Mouse (Mus musculus): ENCODE measurements at regions not wholly inside any gene's neighbourhood (a gene's known extent, or its start where the extent isn't known, plus 50 kb on each side); places are given as distances from the start of the nearest gene placed in this dataset.

DNA sequence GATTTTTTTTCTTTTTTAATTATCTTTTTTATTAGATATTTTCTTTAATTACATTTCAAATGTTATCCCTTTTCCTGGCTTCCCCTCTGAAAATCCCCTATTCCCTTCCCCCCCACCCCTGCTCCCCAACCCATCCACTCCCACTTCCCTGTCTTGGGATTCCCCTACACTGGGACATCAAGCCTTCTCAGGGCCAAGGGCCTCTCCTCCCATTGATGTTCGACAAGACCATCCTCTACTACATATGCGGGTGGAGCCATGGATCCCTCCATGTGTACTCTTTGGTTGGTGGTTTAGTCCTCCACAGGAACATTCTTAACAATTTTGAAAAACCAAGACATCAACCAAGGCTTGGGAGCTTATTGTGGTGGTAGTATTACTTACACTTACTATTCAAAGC, 77.5 kb upstream of the Gm47985 start:
- no peak for TF ChIP-seq POLR2A (IDR thresholded peaks at IDR 0.05; ENCODE audit: low read depth, low read length)
- TF ChIP-seq CTCF (conservative IDR thresholded peaks at IDR 0.05; ENCODE audit: insufficient read depth, insufficient read length, low read depth, low read length): no peak
- no peak for DNase-seq
- Histone ChIP-seq H3K4me1 (ENCODE audit: control insufficient read depth, insufficient read depth, low read length) (peaks cover 9% of the 10 kb centered on the region; the same call in 1 of the 2 replicates), H3K27me3 (replicated peaks; ENCODE audit: control insufficient read depth, insufficient read depth, low read length) (no peaks in the 10 kb centered on the region), H3K4me3 (ENCODE audit: insufficient read depth, low read depth, low read length) (no peak overlapping the region), H3K27ac (ENCODE audit: insufficient read depth, low read depth, low read length) (no peak overlapping the region), H3K36me3 (ENCODE audit: control insufficient read depth, insufficient read depth, low read length) (no peaks in the 10 kb centered on the region)
- WGBS: 78% methylated on average over 2 of the region's 2 CpGs

DNA sequence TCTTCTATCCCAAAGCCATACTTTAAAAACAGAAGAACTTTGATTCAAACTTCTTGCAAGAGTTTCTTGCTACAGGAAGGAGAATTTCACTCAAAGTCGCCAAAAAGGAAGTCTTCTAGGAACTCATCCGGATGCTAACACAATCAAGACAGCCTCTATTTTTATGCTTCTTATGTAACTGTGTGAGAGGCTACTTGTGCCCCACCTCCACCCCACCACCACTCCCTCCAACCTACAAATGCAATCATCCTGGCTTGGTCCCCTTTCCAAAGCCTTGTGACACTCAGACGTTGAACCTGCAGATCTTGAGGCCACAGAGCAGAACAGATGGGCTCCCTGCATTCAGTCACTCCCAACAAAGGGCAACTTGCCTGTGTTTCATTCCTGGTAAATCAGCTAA, 77.1 kb upstream of the Gm47985 start:
- no peak for TF ChIP-seq CTCF (conservative IDR thresholded peaks at IDR 0.05; ENCODE audit: insufficient read depth, insufficient read length, low read depth, low read length)
- no peak for TF ChIP-seq POLR2A (IDR thresholded peaks at IDR 0.05; ENCODE audit: low read depth, low read length)
- Histone ChIP-seq H3K27ac (ENCODE audit: insufficient read depth, low read depth, low read length) (no peak overlapping the region), H3K4me1 (ENCODE audit: control insufficient read depth, insufficient read depth, low read length) (peaks cover 9% of the 10 kb centered on the region; the same call in 1 of the 2 replicates), H3K27me3 (replicated peaks; ENCODE audit: control insufficient read depth, insufficient read depth, low read length) (no peaks in the 10 kb centered on the region), H3K4me3 (ENCODE audit: insufficient read depth, low read depth, low read length) (no peak overlapping the region), H3K36me3 (ENCODE audit: control insufficient read depth, insufficient read depth, low read length) (no peaks in the 10 kb centered on the region)
- 44% methylated on average over 3 of the region's 3 CpGs for WGBS
- DNase-seq: peak; percentile 59

DNA sequence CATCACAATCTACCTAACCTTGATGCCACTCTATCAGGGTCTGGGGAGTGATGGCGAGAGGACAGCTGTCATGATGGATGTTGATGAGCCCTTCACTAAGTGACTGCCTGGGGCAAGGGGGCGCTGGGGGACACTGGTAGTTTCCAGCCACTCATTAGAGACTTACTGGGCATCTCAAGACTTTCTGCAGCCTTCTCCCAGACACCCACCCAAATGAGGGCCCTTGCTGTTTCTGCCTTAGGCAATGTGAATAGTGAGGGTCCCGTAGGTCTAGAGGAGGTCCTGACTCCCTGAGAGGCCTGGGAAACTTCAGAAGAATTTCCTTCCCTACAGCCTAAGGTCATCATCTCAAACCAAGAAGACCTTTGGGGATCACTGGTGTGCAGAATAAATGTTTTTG, 74.9 kb upstream of the Gm47985 start:
- H3K4me1 ChIP-seq (ENCODE audit: control insufficient read depth, insufficient read depth, low read length): peaks cover 2% of the 10 kb centered on the region; the same call in 1 of the 2 replicates
- no peaks in the 10 kb centered on the region for H3K27me3 ChIP-seq (replicated peaks; ENCODE audit: control insufficient read depth, insufficient read depth, low read length)
- H3K4me3 ChIP-seq (ENCODE audit: insufficient read depth, low read depth, low read length): no peak overlapping the region
- TF ChIP-seq POLR2A (IDR thresholded peaks at IDR 0.05; ENCODE audit: low read depth, low read length) (no peak), CTCF (conservative IDR thresholded peaks at IDR 0.05; ENCODE audit: insufficient read depth, insufficient read length, low read depth, low read length) (no peak)
- 93% methylated on average over 3 of the region's 3 CpGs for WGBS
- no peaks in the 10 kb centered on the region for H3K36me3 ChIP-seq (ENCODE audit: control insufficient read depth, insufficient read depth, low read length)
- DNase-seq: no peak
- no peak overlapping the region for H3K27ac ChIP-seq (ENCODE audit: insufficient read depth, low read depth, low read length)

DNA sequence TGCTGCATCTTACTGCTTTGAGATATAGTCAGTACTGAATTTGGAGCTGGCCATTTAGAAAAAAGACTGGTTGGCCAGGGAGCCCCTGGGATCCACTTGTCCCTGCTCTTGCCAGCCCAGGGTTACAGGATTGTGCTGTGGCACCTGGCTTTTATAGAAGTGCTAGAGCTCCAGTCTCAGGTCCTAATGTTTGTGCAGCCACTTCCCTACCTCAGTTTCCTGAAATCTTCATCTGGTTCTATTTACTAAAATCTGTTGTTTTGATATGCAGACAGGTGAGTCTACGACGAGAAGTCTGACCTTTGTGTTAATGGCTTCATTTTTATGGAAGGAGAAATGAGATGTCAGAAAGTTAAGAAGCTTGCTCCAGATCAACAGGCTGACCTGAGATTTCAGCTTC, 73.0 kb upstream of the Gm47985 start:
- Histone ChIP-seq H3K4me3 (ENCODE audit: insufficient read depth, low read depth, low read length) (no peak overlapping the region), H3K27ac (ENCODE audit: insufficient read depth, low read depth, low read length) (no peak overlapping the region), H3K36me3 (ENCODE audit: control insufficient read depth, insufficient read depth, low read length) (no peaks in the 10 kb centered on the region), H3K27me3 (replicated peaks; ENCODE audit: control insufficient read depth, insufficient read depth, low read length) (no peaks in the 10 kb centered on the region), H3K4me1 (ENCODE audit: control insufficient read depth, insufficient read depth, low read length) (peaks cover 2% of the 10 kb centered on the region; the same call in 1 of the 2 replicates)
- WGBS: 75% methylated on average over 2 of the region's 2 CpGs
- no peak for DNase-seq
- TF ChIP-seq POLR2A (IDR thresholded peaks at IDR 0.05; ENCODE audit: low read depth, low read length) (no peak), CTCF (conservative IDR thresholded peaks at IDR 0.05; ENCODE audit: insufficient read depth, insufficient read length, low read depth, low read length) (no peak)

DNA sequence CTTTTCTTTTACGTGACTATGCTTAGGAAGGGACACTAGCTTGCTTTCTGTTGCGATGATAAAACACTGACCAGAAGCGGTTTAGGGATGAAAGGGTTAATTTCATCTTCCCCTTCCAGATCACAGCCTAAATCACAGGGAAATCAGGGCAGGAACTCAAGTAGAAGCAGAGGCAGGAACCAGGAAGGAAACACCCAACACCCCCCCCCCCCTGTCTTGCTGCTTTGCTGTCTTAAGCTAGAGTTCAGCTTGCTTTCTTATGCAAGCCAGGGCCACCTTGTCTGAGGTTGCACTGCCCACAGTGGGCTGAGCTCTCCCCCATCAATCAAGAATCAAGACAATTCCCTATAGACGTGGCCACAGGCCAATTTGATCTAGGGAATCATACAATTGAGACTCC, 71.9 kb upstream of the Gm47985 start:
- no peak for TF ChIP-seq POLR2A (IDR thresholded peaks at IDR 0.05; ENCODE audit: low read depth, low read length)
- TF ChIP-seq CTCF (conservative IDR thresholded peaks at IDR 0.05; ENCODE audit: insufficient read depth, insufficient read length, low read depth, low read length): no peak
- no peak overlapping the region for H3K27ac ChIP-seq (ENCODE audit: insufficient read depth, low read depth, low read length)
- WGBS: 76% methylated on average over 4 of the region's 4 CpGs

DNA sequence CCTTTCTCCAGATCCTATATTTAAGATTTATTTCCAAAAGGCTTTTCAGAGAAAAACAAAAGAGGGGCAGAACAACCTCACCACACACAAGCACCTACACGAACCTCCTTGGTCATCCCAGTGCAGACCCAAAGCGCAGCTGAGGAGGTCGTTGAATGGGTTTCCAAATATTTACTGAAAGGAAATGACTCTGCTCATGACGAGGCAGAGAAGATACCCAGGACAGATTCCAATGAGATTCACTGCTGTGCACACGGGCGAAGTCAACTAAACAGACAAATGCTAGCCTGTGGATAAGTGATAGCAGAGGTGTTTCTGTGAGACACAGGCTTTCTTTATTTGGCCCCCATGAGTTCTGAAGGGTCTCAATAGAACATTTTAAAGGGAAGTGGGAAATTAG, 70.7 kb upstream of the Gm47985 start:
- Histone ChIP-seq H3K4me1 (ENCODE audit: control insufficient read depth, insufficient read depth, low read length) (no peaks in the 10 kb centered on the region), H3K36me3 (ENCODE audit: control insufficient read depth, insufficient read depth, low read length) (no peaks in the 10 kb centered on the region), H3K27ac (ENCODE audit: insufficient read depth, low read depth, low read length) (no peak overlapping the region), H3K4me3 (ENCODE audit: insufficient read depth, low read depth, low read length) (no peak overlapping the region), H3K27me3 (replicated peaks; ENCODE audit: control insufficient read depth, insufficient read depth, low read length) (no peaks in the 10 kb centered on the region)
- WGBS: 80% methylated on average over 6 of the region's 6 CpGs
- no peak for DNase-seq
- TF ChIP-seq CTCF (conservative IDR thresholded peaks at IDR 0.05; ENCODE audit: insufficient read depth, insufficient read length, low read depth, low read length): no peak
- TF ChIP-seq POLR2A (IDR thresholded peaks at IDR 0.05; ENCODE audit: low read depth, low read length): no peak

More for the DNA sequence above, 71.9 kb upstream of the Gm47985 start:
- no peaks in the 10 kb centered on the region for H3K36me3 ChIP-seq (ENCODE audit: control insufficient read depth, insufficient read depth, low read length)
- 0 out of 2 replicates have a peak, but pooled peaks cover under 1% of the 10 kb centered on the region for H3K4me1 ChIP-seq (ENCODE audit: control insufficient read depth, insufficient read depth, low read length)
- no peaks in the 10 kb centered on the region for H3K27me3 ChIP-seq (replicated peaks; ENCODE audit: control insufficient read depth, insufficient read depth, low read length)
- no peak for DNase-seq
- H3K4me3 ChIP-seq (ENCODE audit: insufficient read depth, low read depth, low read length): no peak overlapping the region

DNA sequence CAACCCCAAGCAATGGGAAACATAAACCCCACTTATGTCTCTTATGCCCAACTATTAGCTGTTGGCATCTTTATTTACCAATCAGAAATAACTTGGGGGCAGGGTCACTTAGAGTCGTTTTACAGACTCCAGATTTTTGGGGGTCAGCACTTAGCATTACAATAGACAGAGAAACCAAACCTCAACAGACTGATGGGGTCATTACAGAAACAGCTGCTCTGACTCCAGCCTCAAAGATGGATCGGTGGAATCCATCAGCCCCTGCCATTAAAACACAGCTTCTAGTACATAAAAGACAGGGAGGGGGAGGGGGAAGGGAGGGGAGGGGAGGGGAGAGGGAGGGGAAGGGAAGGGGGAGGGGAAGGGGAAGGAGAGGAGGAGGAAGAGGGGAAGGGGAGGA, 69.9 kb upstream of the Gm47985 start:
- 31% methylated on average over 2 of the region's 2 CpGs for WGBS

More for the DNA sequence above, 69.9 kb upstream of the Gm47985 start:
- Histone ChIP-seq H3K27ac (ENCODE audit: insufficient read depth, low read depth, low read length) (no peak overlapping the region), H3K4me1 (ENCODE audit: control insufficient read depth, insufficient read depth, low read length) (no peaks in the 10 kb centered on the region), H3K27me3 (replicated peaks; ENCODE audit: control insufficient read depth, insufficient read depth, low read length) (no peaks in the 10 kb centered on the region), H3K4me3 (ENCODE audit: insufficient read depth, low read depth, low read length) (no peak overlapping the region), H3K36me3 (ENCODE audit: control insufficient read depth, insufficient read depth, low read length) (no peaks in the 10 kb centered on the region)
- DNase-seq: no peak
- no peak for TF ChIP-seq POLR2A (IDR thresholded peaks at IDR 0.05; ENCODE audit: low read depth, low read length)
- no peak for TF ChIP-seq CTCF (conservative IDR thresholded peaks at IDR 0.05; ENCODE audit: insufficient read depth, insufficient read length, low read depth, low read length)

Measured in kidney, adult 2 months (tissue).